Mouse (Mus musculus) CH12.LX (cell line): ENCODE data around the gene Als2cl. TPM values are rescaled to one million over a fixed set of nuclear protein-coding genes. Genes with fewer than 3 reads are reported as not detected.

Experiments
- DNase-seq: peaks from one replicate; pipeline ENCODE4 v3.0.0-alpha.2; 2013; ENCODE audit errors: extremely low read depth
- H3K27ac ChIP-seq: 2 replicates; pipeline ENCODE4 v1.5.1; 2012; ENCODE audit warnings: low read depth, mild to moderate bottlenecking, control low read depth, moderate library complexity; ENCODE audit not compliant: insufficient read depth
- H3K27me3 ChIP-seq: replicated peaks from 2 replicates; pipeline ENCODE3; 2012; ENCODE audit warnings: inconsistent platforms
- H3K36me3 ChIP-seq, 2 experiments: replicated peaks in 1 of 2; 2 replicates each; pipeline versions ENCODE3 to v1.6.1; 2012; ENCODE audit warnings: inconsistent platforms in 1 of 2, low read length in 1 of 2, mild to moderate bottlenecking in 1 of 2, mixed read lengths in 1 of 2, moderate library complexity in 1 of 2; ENCODE audit not compliant: control insufficient read depth in 1 of 2, insufficient read depth in 1 of 2
- H3K4me1 ChIP-seq, 2 experiments: 2 replicates each; pipeline ENCODE4 v1.6.1; 2012; ENCODE audit warnings: inconsistent platforms in 1 of 2, moderate library complexity in 1 of 2; ENCODE audit not compliant: insufficient read depth in 2 of 2, control insufficient read depth in 1 of 2
- H3K4me2 ChIP-seq: 2 replicates; pipeline ENCODE4 v1.6.1; 2012; ENCODE audit warnings: low read depth, mild to moderate bottlenecking, control low read depth; ENCODE audit not compliant: poor library complexity, insufficient read depth, severe bottlenecking
- H3K4me3 ChIP-seq, 3 experiments: fragments of 150-350 bp in 1 of 3; sonication (generic) in 1 of 3; replicated peaks in 1 of 3; 2 replicates each; pipeline versions ENCODE3 to v1.5.1; 2011 to 2012; ENCODE audit warnings: low read depth in 2 of 3, low read length in 2 of 3, mild to moderate bottlenecking in 2 of 3, moderate library complexity in 2 of 3, control low read depth in 1 of 3, improper control_type of control experiment in 1 of 3, inconsistent platforms in 1 of 3, mixed read lengths in 1 of 3; ENCODE audit not compliant: poor library complexity in 1 of 3
- H3K79me2 ChIP-seq: replicated peaks from 2 replicates; pipeline ENCODE4 v1.6.1; 2012; ENCODE audit warnings: mild to moderate bottlenecking, moderate library complexity; ENCODE audit not compliant: control insufficient read depth, poor library complexity, insufficient read depth, severe bottlenecking; ENCODE audit errors: extremely low read depth
- H3K9ac ChIP-seq: 2 replicates; pipeline ENCODE4 v1.6.1; 2012; ENCODE audit warnings: low read depth, mild to moderate bottlenecking, control low read depth, moderate library complexity; ENCODE audit not compliant: insufficient read depth
- H3K9me3 ChIP-seq: replicated peaks from 2 replicates; pipeline ENCODE3; 2012; ENCODE audit warnings: low read length, inconsistent platforms, mixed read lengths
- CHD1 ChIP-seq: IDR thresholded peaks from 2 replicates; pipeline ENCODE4 v1.6.1; 2012; ENCODE audit warnings: low read depth, low read length, improper control_type of control experiment, inconsistent platforms
- CHD2 ChIP-seq: IDR thresholded peaks from 2 replicates; pipeline ENCODE4 v1.6.1; 2011; ENCODE audit warnings: low read length, improper control_type of control experiment
- E2F4 ChIP-seq: IDR thresholded peaks from 2 replicates; pipeline ENCODE4 v1.6.1; 2011; ENCODE audit warnings: low read depth, low read length, improper control_type of control experiment; ENCODE audit not compliant: insufficient replicate concordance
- ELF1 ChIP-seq: IDR thresholded peaks from 2 replicates; pipeline ENCODE4 v1.6.1; 2014; ENCODE audit warnings: low read depth, mild to moderate bottlenecking, inconsistent platforms, low read length, improper control_type of control experiment
- HCFC1 ChIP-seq: IDR thresholded peaks from 2 replicates; pipeline ENCODE4 v1.6.1; 2012; ENCODE audit warnings: low read depth, mild to moderate bottlenecking, inconsistent platforms, low read length, improper control_type of control experiment
- IRF4 ChIP-seq: IDR thresholded peaks from 2 replicates; pipeline ENCODE4 v1.6.1; 2014; ENCODE audit warnings: low read depth, mild to moderate bottlenecking, inconsistent platforms, low read length, improper control_type of control experiment
- KAT2A ChIP-seq: IDR thresholded peaks from 2 replicates; pipeline ENCODE4 v1.6.1; 2012; ENCODE audit warnings: low read length, improper control_type of control experiment, inconsistent platforms; ENCODE audit not compliant: insufficient replicate concordance
- MAX ChIP-seq: IDR thresholded peaks from 2 replicates; pipeline ENCODE4 v1.6.1; 2011; ENCODE audit warnings: low read length, improper control_type of control experiment
- MAZ ChIP-seq: IDR thresholded peaks from 2 replicates; pipeline ENCODE4 v1.6.1; 2012; ENCODE audit warnings: low read depth, mild to moderate bottlenecking, inconsistent platforms, low read length, improper control_type of control experiment, moderate library complexity
- MEF2A ChIP-seq: IDR thresholded peaks from 2 replicates; pipeline ENCODE4 v1.6.1; 2014; ENCODE audit warnings: low read depth, mild to moderate bottlenecking, inconsistent platforms, low read length, improper control_type of control experiment, borderline replicate concordance
- NELFE ChIP-seq: IDR thresholded peaks from 2 replicates; pipeline ENCODE4 v1.6.1; 2011; ENCODE audit warnings: low read depth, low read length, improper control_type of control experiment
- PAX5 ChIP-seq: IDR thresholded peaks from 2 replicates; pipeline ENCODE4 v1.6.1; 2012; ENCODE audit warnings: low read length, inconsistent platforms, mixed read lengths
- POLR2A ChIP-seq: IDR thresholded peaks from 2 replicates; pipeline ENCODE4 v1.6.1; 2011; ENCODE audit warnings: low read depth, mild to moderate bottlenecking, improper control_type of control experiment, low read length
- RAD21 ChIP-seq: IDR thresholded peaks from 2 replicates; pipeline ENCODE4 v1.6.1; 2011; ENCODE audit warnings: low read depth, mild to moderate bottlenecking, low read length, improper control_type of control experiment, moderate library complexity
- RCOR1 ChIP-seq: conservative IDR thresholded peaks from 2 replicates; pipeline ENCODE4 v1.6.1; 2012; ENCODE audit warnings: low read depth, mild to moderate bottlenecking, inconsistent platforms, low read length, improper control_type of control experiment
- SIN3A ChIP-seq: IDR thresholded peaks from 2 replicates; pipeline ENCODE4 v1.6.1; 2012; ENCODE audit warnings: low read length, improper control_type of control experiment, inconsistent platforms
- TCF12 ChIP-seq: IDR thresholded peaks from 2 replicates; pipeline ENCODE4 v1.6.1; 2014; ENCODE audit warnings: low read depth, mild to moderate bottlenecking, inconsistent platforms, low read length, improper control_type of control experiment
- UBTF ChIP-seq: IDR thresholded peaks from 2 replicates; pipeline ENCODE4 v1.6.1; 2012; ENCODE audit warnings: low read depth, mild to moderate bottlenecking, inconsistent platforms, low read length, improper control_type of control experiment, moderate library complexity
- USF1 ChIP-seq: IDR thresholded peaks from 2 replicates; pipeline ENCODE4 v1.6.1; 2014; ENCODE audit warnings: low read depth, mild to moderate bottlenecking, inconsistent platforms, low read length, improper control_type of control experiment
- USF2 ChIP-seq: conservative IDR thresholded peaks from 2 replicates; pipeline ENCODE4 v1.6.1; 2011; ENCODE audit warnings: low read depth, low read length, improper control_type of control experiment
- ZC3H11A ChIP-seq: IDR thresholded peaks from 2 replicates; pipeline ENCODE4 v1.6.1; 2012; ENCODE audit warnings: low read depth, mild to moderate bottlenecking, inconsistent platforms, low read length, improper control_type of control experiment
- ZNF384 ChIP-seq: IDR thresholded peaks from 2 replicates; pipeline ENCODE4 v1.6.1; 2012; ENCODE audit warnings: low read depth, low read length, improper control_type of control experiment, inconsistent platforms
- dilution Hi-C: fragments of 300-500 bp; cut with MboI; formaldehyde crosslinking; loops from 2 replicates; pipeline ENCODE4 v1.14.3; 2020; ENCODE audit warnings: low sequenced_read_pairs; ENCODE audit not compliant: extremely low pct_unique_long_range_greater_than_20kb, extremely low pct_ligation_motif_present
- in situ Hi-C: fragments of 300-500 bp; cut with MboI; formaldehyde crosslinking; loops from 3 replicates; pipeline ENCODE4 v1.14.3; 2019; ENCODE audit warnings: low sequenced_read_pairs, low pct_ligation_motif_present, low pct_unique_long_range_greater_than_20kb, mixed read lengths
- polyA plus RNA-seq: library from polyadenylated mRNA; unstranded; fragments of >175 nt; gene quantifications from 2 replicates; pipeline ENCODE4 v1.2.1, GENCODE M21; 2012; ENCODE audit warnings: low read depth; ENCODE audit not compliant: insufficient read length
- total RNA-seq, 2 experiments: library from RNA; depleted of rRNA; stranded (reverse); fragments of 300-350 nt in 1 of 2; fragments of >200 nt in 1 of 2; gene quantifications; 2 replicates each; pipeline ENCODE4 v1.2.3; 2012 to 2014

Gene Als2cl
- total and polyA plus RNA-seq, 3 experiments = 2.4 to 3.4 (median 2.5) TPM

DNA sequence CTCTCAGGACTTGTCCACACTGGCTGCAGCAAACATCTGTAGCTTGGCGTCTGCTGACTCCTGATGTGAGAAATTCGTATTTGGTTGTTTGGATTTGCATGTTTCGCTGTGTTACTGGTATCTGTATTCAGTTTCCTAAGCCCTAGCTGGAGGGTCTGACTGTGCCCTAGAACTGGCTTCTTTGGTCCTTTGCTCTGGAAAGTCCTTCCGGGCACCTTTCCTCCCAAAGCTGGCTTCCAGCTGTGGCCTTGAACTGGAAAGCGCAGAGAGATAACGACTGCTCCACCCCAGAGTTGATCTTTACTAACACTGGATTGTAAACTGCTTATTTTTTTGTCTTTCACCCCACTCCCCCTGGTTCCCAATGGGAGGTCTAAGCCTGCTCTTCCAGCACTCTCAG is 68.2 kb downstream of the Als2cl start:
- no peak for DNase-seq
- no peak for TF ChIP-seq CHD1
- TF ChIP-seq KAT2A = no peak
- no peak for TF ChIP-seq TCF12
- TF ChIP-seq MEF2A = no peak
- no peak for TF ChIP-seq ZNF384
- no peak for TF ChIP-seq E2F4
- TF ChIP-seq MAZ = no peak
- TF ChIP-seq ZC3H11A = no peak
- H3K4me2 ChIP-seq = no peak overlapping the region
- no peaks in the 10 kb centered on the region for H3K4me1 ChIP-seq
- H3K9me3 ChIP-seq = peaks cover 2% of the 10 kb centered on the region
- H3K27me3 ChIP-seq = no peaks in the 10 kb centered on the region
- H3K9ac ChIP-seq = no peak overlapping the region
- dilution Hi-C loops = no loop called here
- no peak overlapping the region for H3K27ac ChIP-seq
- no peak overlapping the region for H3K4me3 ChIP-seq
- H3K79me2 ChIP-seq = no peaks in the 10 kb centered on the region
- in situ Hi-C loops = no loop called here
- no peaks in the 10 kb centered on the region for H3K36me3 ChIP-seq

GRCm38 (mm10) chr9:110948813-110949310 is 69.2 kb downstream of the Als2cl start:
- in situ Hi-C loops = no loop called here
- Histone ChIP-seq H3K4me3 (no peak overlapping the region), H3K27ac (no peak overlapping the region), H3K9me3 (peaks cover 2% of the 10 kb centered on the region), H3K27me3 (no peaks in the 10 kb centered on the region), H3K9ac (no peak overlapping the region), H3K4me1 (no peaks in the 10 kb centered on the region), H3K4me2 (no peak overlapping the region), H3K36me3 (no peaks in the 10 kb centered on the region), H3K79me2 (no peaks in the 10 kb centered on the region)
- TF ChIP-seq POLR2A (no peak), USF1 (no peak), RAD21 (no peak), HCFC1 (no peak), UBTF (no peak), ELF1 (no peak), CHD1 (no peak), CHD2 (no peak), PAX5 (no peak), RCOR1 (no peak), MAX (no peak), NELFE (no peak), SIN3A (no peak), USF2 (no peak), IRF4 (no peak), ZNF384 (no peak)
- DNase-seq = no peak
- dilution Hi-C loops = no loop called here
